Mouse (Mus musculus): ENCODE data around the gene Acsl1. TPM values are rescaled to one million over a fixed set of nuclear protein-coding genes. Genes with fewer than 3 reads are reported as not detected.

Gene Acsl1
- polyA plus RNA-seq, 1 experiment = 39.1 TPM

DNA sequence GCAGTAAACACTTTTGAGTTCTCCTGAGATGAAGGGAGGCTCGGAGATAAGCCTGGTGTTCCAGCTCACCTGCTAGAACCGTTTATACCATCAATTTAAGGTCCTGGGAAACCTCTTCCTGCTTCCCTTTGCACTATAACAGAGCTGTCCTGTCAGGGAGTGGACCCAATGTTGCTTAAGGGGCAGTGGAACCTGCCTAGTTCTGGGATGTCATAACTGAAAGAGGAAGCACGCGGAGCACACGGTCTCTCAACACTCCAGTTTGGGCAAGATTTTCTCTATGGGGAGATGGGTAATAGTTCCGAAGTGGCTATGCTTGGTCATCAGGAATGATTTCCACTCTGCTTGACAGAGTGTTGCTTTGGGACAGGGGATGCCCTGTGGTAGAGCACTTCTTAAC, 49.8 kb downstream of the Acsl1 start:
- WGBS = 77% methylated on average over 6 of the region's 6 CpGs
- TF ChIP-seq POLR2A (IDR thresholded peaks at IDR 0.05; ENCODE audit: borderline replicate concordance, extremely low read depth, low read depth, low read length) = no peak
- no peak for TF ChIP-seq CTCF (IDR thresholded peaks at IDR 0.05; ENCODE audit: insufficient read depth, low read length)
- H3K4me1 ChIP-seq (ENCODE audit: control insufficient read depth, insufficient read depth, low read length) = no peaks in the 10 kb centered on the region

DNA sequence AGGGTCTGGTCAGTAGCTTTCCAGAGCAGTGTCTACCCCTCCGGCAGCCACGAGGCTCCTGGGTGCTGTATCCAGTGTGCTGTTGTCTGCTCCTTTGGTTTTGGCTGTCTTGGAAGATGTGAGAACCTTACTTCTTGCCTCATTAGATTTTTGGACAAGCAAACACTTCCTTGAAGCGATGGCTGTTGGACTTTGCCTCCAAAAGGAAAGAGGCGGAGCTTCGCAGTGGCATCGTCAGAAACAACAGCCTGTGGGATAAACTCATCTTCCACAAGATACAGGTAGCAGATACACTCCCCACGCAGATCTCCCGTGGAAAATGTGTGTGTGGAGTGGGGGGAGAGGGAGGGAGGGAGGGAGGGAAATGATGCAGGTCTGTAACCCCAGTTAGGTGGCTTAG, 55.3 kb downstream of the Acsl1 start:
- no peak for DNase-seq
- TF ChIP-seq POLR2A (IDR thresholded peaks at IDR 0.05; ENCODE audit: borderline replicate concordance, extremely low read depth, low read depth, low read length) = no peak
- TF ChIP-seq CTCF (IDR thresholded peaks at IDR 0.05; ENCODE audit: insufficient read depth, low read length) = no peak
- Histone ChIP-seq H3K4me1 (ENCODE audit: control insufficient read depth, insufficient read depth, low read length) (no peaks in the 10 kb centered on the region), H3K4me3 (replicated peaks; ENCODE audit: extremely low read depth, low read depth, low read length) (no peak overlapping the region)
- whole genome bisulfite sequencing = 87% methylated on average over 8 of the region's 8 CpGs

More for the DNA sequence above, 49.8 kb downstream of the Acsl1 start:
- no peak overlapping the region for H3K4me3 ChIP-seq (replicated peaks; ENCODE audit: extremely low read depth, low read depth, low read length)
- DNase-seq = no peak

DNA sequence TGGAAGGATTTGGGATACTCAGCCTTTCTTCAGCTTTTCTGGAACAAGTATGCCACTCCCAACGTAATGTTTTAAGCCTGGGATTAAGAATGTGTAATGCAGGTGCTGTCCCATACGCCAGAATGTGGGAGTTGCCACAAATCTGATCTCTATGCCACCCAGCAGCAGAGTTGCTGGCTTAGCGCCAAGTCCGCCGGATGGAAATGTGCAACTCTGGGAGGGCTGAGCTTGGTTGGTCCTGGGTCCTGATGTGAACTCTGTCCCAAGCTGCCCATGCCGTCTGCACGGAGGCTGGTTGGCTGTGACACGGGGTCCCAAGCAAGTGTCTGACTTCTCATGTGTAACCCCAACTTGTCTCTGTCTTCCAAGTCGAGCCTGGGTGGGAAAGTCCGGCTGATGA, 56.0 kb downstream of the Acsl1 start:
- Histone ChIP-seq H3K4me3 (replicated peaks; ENCODE audit: extremely low read depth, low read depth, low read length) (no peak overlapping the region), H3K4me1 (ENCODE audit: control insufficient read depth, insufficient read depth, low read length) (no peaks in the 10 kb centered on the region)
- DNase-seq = no peak
- WGBS = 60% methylated on average over 10 of the region's 10 CpGs
- TF ChIP-seq POLR2A (IDR thresholded peaks at IDR 0.05; ENCODE audit: borderline replicate concordance, extremely low read depth, low read depth, low read length) = no peak
- no peak for TF ChIP-seq CTCF (IDR thresholded peaks at IDR 0.05; ENCODE audit: insufficient read depth, low read length)

DNA sequence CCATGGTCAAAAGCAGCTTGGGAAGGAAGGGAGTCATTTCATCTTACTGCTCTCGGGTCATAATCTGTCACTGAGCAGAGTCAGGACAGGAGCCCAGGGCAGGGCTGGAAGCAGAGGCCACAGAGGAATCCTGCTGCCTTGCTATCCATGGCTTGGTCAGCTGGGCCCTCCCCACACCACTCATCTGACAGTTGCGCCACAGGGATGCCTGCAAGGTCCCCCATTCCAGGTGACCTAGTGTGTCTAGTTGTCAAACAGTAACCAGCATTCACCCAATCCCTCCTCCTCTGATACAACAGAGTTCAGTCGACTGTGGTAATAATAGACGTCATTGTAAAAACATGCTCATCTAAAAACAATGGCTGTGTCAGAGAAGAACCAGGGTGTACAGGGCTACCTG, 58.7 kb downstream of the Acsl1 start:
- TF ChIP-seq CTCF (IDR thresholded peaks at IDR 0.05; ENCODE audit: insufficient read depth, low read length) = no peak
- TF ChIP-seq POLR2A (IDR thresholded peaks at IDR 0.05; ENCODE audit: borderline replicate concordance, extremely low read depth, low read depth, low read length) = no peak
- Histone ChIP-seq H3K4me1 (ENCODE audit: control insufficient read depth, insufficient read depth, low read length) (no peaks in the 10 kb centered on the region), H3K4me3 (replicated peaks; ENCODE audit: extremely low read depth, low read depth, low read length) (no peak overlapping the region)
- DNase-seq = no peak
- 80% methylated on average over 4 of the region's 4 CpGs for WGBS

DNA sequence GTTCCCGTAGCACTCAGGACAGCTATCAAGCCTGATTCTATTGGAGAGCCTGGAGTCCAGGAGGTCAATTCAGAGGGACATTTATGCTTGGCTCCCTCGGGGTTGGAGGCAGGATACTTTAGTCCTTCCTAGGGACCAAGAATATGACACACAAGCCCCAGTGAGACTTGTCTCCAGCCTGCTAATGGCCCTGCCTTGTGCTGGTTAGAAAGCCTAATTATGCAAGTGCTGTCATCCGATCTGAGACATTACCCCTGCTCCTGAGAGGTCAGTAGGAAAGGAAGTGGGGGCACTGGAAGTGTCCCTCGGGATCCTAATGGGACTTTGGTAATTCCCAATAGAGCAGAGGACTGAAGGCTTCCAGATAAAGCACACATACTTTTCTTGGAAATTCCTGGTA, 59.7 kb downstream of the Acsl1 start:
- 57% methylated on average over 4 of the region's 4 CpGs for WGBS
- Histone ChIP-seq H3K4me1 (ENCODE audit: control insufficient read depth, insufficient read depth, low read length) (no peaks in the 10 kb centered on the region), H3K4me3 (replicated peaks; ENCODE audit: extremely low read depth, low read depth, low read length) (no peak overlapping the region)
- TF ChIP-seq CTCF (IDR thresholded peaks at IDR 0.05; ENCODE audit: insufficient read depth, low read length) (no peak), POLR2A (IDR thresholded peaks at IDR 0.05; ENCODE audit: borderline replicate concordance, extremely low read depth, low read depth, low read length) (no peak)
- no peak for DNase-seq

DNA sequence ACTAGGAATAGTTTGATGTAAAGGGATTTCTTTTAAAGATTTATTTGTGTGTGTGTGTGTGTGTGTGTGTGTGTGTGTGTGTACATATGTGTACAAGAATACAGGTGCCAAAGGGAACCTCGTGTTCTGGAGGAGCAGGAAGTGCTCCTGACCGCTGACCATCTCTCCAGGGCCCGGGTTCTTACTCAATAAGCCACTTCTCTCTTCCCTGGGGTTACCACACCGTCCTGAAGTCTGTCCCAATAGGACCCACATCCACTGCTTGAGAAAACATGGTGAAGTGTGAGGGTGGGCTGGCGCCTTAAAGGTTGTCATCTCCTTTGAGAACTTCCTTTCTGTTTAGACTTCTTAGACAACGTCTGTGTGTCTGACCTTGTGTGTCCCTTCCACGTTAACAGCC, 63.1 kb downstream of the Acsl1 start:
- no peak for TF ChIP-seq POLR2A (IDR thresholded peaks at IDR 0.05; ENCODE audit: borderline replicate concordance, extremely low read depth, low read depth, low read length)
- TF ChIP-seq CTCF (IDR thresholded peaks at IDR 0.05; ENCODE audit: insufficient read depth, low read length) = no peak
- Histone ChIP-seq H3K4me1 (ENCODE audit: control insufficient read depth, insufficient read depth, low read length) (no peaks in the 10 kb centered on the region), H3K4me3 (replicated peaks; ENCODE audit: extremely low read depth, low read depth, low read length) (no peak overlapping the region)
- no peak for DNase-seq
- WGBS = 73% methylated on average over 7 of the region's 7 CpGs

DNA sequence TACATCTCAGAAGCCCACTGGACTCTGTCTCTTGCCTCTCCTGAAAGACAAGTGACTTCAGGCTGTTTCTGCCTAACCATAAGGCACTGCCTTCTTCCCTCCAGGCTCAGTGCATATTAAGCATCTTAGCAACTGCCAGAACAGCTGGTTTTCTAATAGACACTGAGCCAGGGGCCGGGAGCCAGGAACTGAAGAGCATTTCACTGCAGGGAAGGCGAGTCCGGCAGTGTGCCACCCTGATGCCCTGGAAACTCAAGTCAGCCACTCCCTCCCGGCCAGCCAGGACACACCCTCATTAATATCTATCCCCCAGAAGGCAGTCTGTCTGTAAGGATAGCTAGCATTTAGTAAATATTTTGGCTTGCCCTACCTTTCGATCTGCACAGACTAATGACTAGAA, 68.9 kb downstream of the Acsl1 start:
- Histone ChIP-seq H3K4me3 (replicated peaks; ENCODE audit: extremely low read depth, low read depth, low read length) (no peak overlapping the region), H3K4me1 (ENCODE audit: control insufficient read depth, insufficient read depth, low read length) (no peaks in the 10 kb centered on the region)
- TF ChIP-seq CTCF (IDR thresholded peaks at IDR 0.05; ENCODE audit: insufficient read depth, low read length) = no peak
- TF ChIP-seq POLR2A (IDR thresholded peaks at IDR 0.05; ENCODE audit: borderline replicate concordance, extremely low read depth, low read depth, low read length) = no peak
- DNase-seq = no peak
- WGBS = 31% methylated on average over 5 of the region's 5 CpGs

DNA sequence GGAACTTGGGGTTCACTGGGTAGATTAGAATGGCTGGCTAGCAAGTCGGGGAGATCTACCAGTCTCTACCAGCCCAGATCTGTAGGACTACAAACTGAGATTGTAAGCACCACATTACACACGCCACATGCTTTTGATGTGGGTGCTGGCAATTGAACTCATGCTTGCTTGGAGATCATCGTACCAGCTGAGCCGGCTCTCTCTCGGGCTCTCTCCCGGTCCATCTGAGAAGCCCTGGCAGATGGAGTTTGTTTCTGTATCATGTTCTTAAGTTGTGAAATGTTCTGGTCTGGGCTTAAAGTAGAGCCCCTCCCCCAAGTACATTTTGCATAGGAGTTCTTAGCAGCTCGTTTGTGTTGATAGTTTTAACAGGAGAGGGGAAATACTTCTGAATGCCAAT, 72.4 kb downstream of the Acsl1 start:
- TF ChIP-seq POLR2A (IDR thresholded peaks at IDR 0.05; ENCODE audit: borderline replicate concordance, extremely low read depth, low read depth, low read length) = no peak
- TF ChIP-seq CTCF (IDR thresholded peaks at IDR 0.05; ENCODE audit: insufficient read depth, low read length) = no peak
- Histone ChIP-seq H3K4me1 (ENCODE audit: control insufficient read depth, insufficient read depth, low read length) (no peaks in the 10 kb centered on the region; the same call in 1 of the 2 replicates), H3K4me3 (replicated peaks; ENCODE audit: extremely low read depth, low read depth, low read length) (no peak overlapping the region)
- no peak for DNase-seq
- WGBS = 56% methylated on average over 7 of the region's 7 CpGs

DNA sequence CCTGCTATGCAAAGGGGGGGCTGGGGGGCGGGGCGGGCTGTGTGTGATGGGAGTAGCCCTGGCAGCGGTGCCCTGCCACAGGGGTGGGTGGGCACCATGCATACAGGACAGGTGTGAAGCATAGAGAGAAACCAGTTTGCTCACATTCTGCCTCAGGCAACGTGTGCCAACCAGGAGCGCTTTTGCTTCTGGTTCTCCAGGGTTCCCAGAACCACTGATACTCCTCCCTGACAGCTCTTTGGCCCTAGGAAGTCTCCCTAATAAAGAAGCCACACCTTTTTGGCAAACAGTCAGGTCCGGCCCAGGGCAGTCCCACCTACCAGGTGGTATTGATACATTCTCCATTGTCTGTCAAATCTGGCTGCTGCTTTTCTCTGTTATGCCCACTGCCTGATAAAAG, 72.8 kb downstream of the Acsl1 start:
- 51% methylated on average over 6 of the region's 6 CpGs for WGBS
- no peaks in the 10 kb centered on the region; the same call in 1 of the 2 replicates for H3K4me1 ChIP-seq (ENCODE audit: control insufficient read depth, insufficient read depth, low read length)
- H3K4me3 ChIP-seq (replicated peaks; ENCODE audit: extremely low read depth, low read depth, low read length) = no peak overlapping the region
- no peak for DNase-seq
- TF ChIP-seq CTCF (IDR thresholded peaks at IDR 0.05; ENCODE audit: insufficient read depth, low read length) (no peak), POLR2A (IDR thresholded peaks at IDR 0.05; ENCODE audit: borderline replicate concordance, extremely low read depth, low read depth, low read length) (no peak)

DNA sequence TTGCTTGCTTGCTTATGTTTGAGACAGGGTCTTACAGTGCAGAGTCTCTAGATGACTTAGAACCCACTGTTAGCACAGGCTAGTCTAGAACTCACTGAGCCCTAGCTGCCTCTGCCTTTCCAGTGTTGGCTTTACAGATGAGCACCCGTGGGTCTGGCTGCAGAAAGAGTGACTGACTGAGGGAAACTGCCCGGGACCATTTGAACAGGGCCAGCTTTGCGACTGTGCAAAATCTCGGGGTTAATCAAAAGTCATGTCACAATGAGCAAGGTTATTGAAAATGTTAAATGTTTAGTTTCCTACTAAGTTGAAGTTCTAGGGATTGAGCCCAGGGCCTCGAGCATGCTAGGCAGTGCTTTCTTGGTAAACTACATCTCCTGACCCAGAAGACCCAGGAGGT, 75.0 kb downstream of the Acsl1 start:
- 86% methylated on average over 5 of the region's 5 CpGs for WGBS
- H3K4me1 ChIP-seq (ENCODE audit: control insufficient read depth, insufficient read depth, low read length) = no peaks in the 10 kb centered on the region; the same call in 1 of the 2 replicates
- no peak for DNase-seq
- H3K4me3 ChIP-seq (replicated peaks; ENCODE audit: extremely low read depth, low read depth, low read length) = no peak overlapping the region
- TF ChIP-seq CTCF (IDR thresholded peaks at IDR 0.05; ENCODE audit: insufficient read depth, low read length) = no peak
- no peak for TF ChIP-seq POLR2A (IDR thresholded peaks at IDR 0.05; ENCODE audit: borderline replicate concordance, extremely low read depth, low read depth, low read length)

All from lung, adult 2 months (tissue).